24 mouse cellular contexts compared by ENCODE assay signal in genomic region chr11:98137836-98138235, GRCm38 (mm10). TPM values are rescaled to one million over a fixed set of nuclear protein-coding genes. Genes with fewer than 3 reads are reported as not detected.
DNase-seq lines count a peak whose midpoint lies in the region; ATAC-seq and TF ChIP-seq lines count a peak whose summit lies in the region.
"Had no signal": no experiment of that assay in that cellular context is flagged by ENCODE, and none has a peak within 500 bp of the region (broad histone marks: within the 10 kb centered on the region; RNA-seq: fewer than 3 reads in every experiment).

No protein-coding gene starts in this region.

- no peak for DNase-seq in gastrocnemius, adult 2 months
- no peak for DNase-seq in gastrocnemius, postnatal 10 days
- peak; percentile 65 for DNase-seq in R1 (ENCODE audit: low read depth, low spot score)
- DNase-seq in frontal cortex, adult 2 months (ENCODE audit: extremely low spot score in 1 of 2, low spot score in 1 of 2) = no peak
- DNase-seq: adrenal gland, adult 8-10 months; adrenal gland, postnatal 14 days; adrenal gland, postnatal 36 days; B cell, adult 2 months; cerebellum, adult 11-12 months; cerebellum, adult 2 months; cerebellum, adult 9-10 months; cerebellum, postnatal 10 days; cerebellum, postnatal 25 days; forebrain, postnatal 0 days had no signal

- H3K4me1 ChIP-seq in hindbrain, embryonic 12.5 days = no peaks in the 10 kb centered on the region
- H3K4me1 ChIP-seq: embryonic facial prominence, embryonic 10.5 days; embryonic facial prominence, embryonic 12.5 days; forebrain, embryonic 13.5 days; forebrain, embryonic 15.5 days had no signal

- H3K9me3 ChIP-seq in hindbrain, embryonic 12.5 days (replicated peaks) = no peaks in the 10 kb centered on the region
- H3K9me3 ChIP-seq: embryonic facial prominence, embryonic 10.5 days; embryonic facial prominence, embryonic 12.5 days; forebrain, embryonic 13.5 days; forebrain, embryonic 15.5 days; G1E had no signal

- no peaks in the 10 kb centered on the region for H3K27me3 ChIP-seq in hindbrain, embryonic 12.5 days
- H3K27me3 ChIP-seq: CH12.LX; embryonic facial prominence, embryonic 12.5 days; forebrain, embryonic 13.5 days; forebrain, embryonic 15.5 days; Patski had no signal

- H3K4me2 ChIP-seq in hindbrain, embryonic 12.5 days (replicated peaks) = no peak overlapping the region
- H3K4me2 ChIP-seq: embryonic facial prominence, embryonic 12.5 days; forebrain, embryonic 13.5 days; forebrain, embryonic 15.5 days had no signal

- no peaks in the 10 kb centered on the region for H3K36me3 ChIP-seq in hindbrain, embryonic 12.5 days
- H3K36me3 ChIP-seq: embryonic facial prominence, embryonic 12.5 days; forebrain, embryonic 15.5 days had no signal

- no peak overlapping the region for H3K4me3 ChIP-seq in gastrocnemius, adult 2 months
- no peak overlapping the region for H3K4me3 ChIP-seq in hindbrain, embryonic 12.5 days
- H3K4me3 ChIP-seq: embryonic facial prominence, embryonic 10.5 days; embryonic facial prominence, embryonic 12.5 days; forebrain, embryonic 13.5 days; forebrain, embryonic 15.5 days had no signal

- no peak for ATAC-seq in hindbrain, embryonic 12.5 days (ENCODE audit: low FRiP score)
- ATAC-seq: activated CD4-positive, CD25-positive, alpha-beta regulatory T cell, adult 4 months; CD4-positive, CD25-positive, alpha-beta regulatory T cell, adult 4 months; forebrain, embryonic 13.5 days; forebrain, embryonic 15.5 days; forebrain, postnatal 0 days; Patski had no signal

- H3K9ac ChIP-seq in hindbrain, embryonic 12.5 days = no peak overlapping the region
- H3K9ac ChIP-seq: embryonic facial prominence, embryonic 12.5 days; forebrain, embryonic 13.5 days; forebrain, embryonic 15.5 days; forebrain, postnatal 0 days had no signal

- intact Hi-C loops in gastrocnemius, adult 2 months (cut with DNase I) = no loop called here

- 90% methylated on average over 11 of the region's 11 CpGs for WGBS in hindbrain, embryonic 12.5 days

- TF ChIP-seq CTCF in gastrocnemius, adult 2 months (IDR thresholded peaks at IDR 0.05) = no peak

- H3K27ac ChIP-seq in gastrocnemius, adult 2 months = peak overlapping the region; percentile 79; the same call in 1 of the 2 replicates
- no peak overlapping the region for H3K27ac ChIP-seq in hindbrain, embryonic 12.5 days
- H3K27ac ChIP-seq: embryonic facial prominence, embryonic 10.5 days; embryonic facial prominence, embryonic 12.5 days; forebrain, embryonic 13.5 days; forebrain, embryonic 15.5 days had no signal

RNA-seq across cellular contexts. Expression of gene Fbxl20, which starts 12.4 kb away (rescaled TPM):
- total RNA-seq in gastrocnemius, adult 2 months (2021) = 1 to 10 TPM; 8.2 to 9.7 TPM
- total RNA-seq in gastrocnemius, postnatal 10 days (2021) = 10 to 100 TPM; 14.8 to 15.2 TPM
- polyA plus RNA-seq in frontal cortex, adult 2 months (2012; rRNA removed) = 26.8 and 28.5 TPM in 2 replicates
- 31.1 and 36.8 TPM in 2 replicates for polyA plus RNA-seq in hindbrain, embryonic 12.5 days (2016; fragmentation: Nextera tagmentation; extraction: Ambion mirVana)

RNA-seq across cellular contexts. Expression of gene Med1, which starts 55.3 kb away (rescaled TPM):
- 10 to 100 TPM; 26.4 to 33.1 TPM for total RNA-seq in gastrocnemius, adult 2 months (2021)
- 10 to 100 TPM; 23.7 to 26.2 TPM for total RNA-seq in gastrocnemius, postnatal 10 days (2021)
- 24.6 and 28.8 TPM in 2 replicates for polyA plus RNA-seq in frontal cortex, adult 2 months (2012; rRNA removed)
- polyA plus RNA-seq in hindbrain, embryonic 12.5 days (2016; fragmentation: Nextera tagmentation; extraction: Ambion mirVana) = 74.3 and 84.9 TPM in 2 replicates
